Mouse (Mus musculus) cerebellum, adult 18-20 months (tissue): ENCODE measurements around the gene S100a13.

Source experiments
- DNase-seq, 2 experiments: peaks; one replicate each; pipeline ENCODE4 v3.0.0; 2021

S100a13 gene

GRCm38 (mm10) chr3:90513796-90514590 lies at the start of gene S100a13, which contains the start of gene S100a1:
TSS of gene S100a13 (plus strand) at chr3:90514435.
TSS of gene S100a1 (minus strand) at chr3:90514392.
- peak; percentile 53 to 63 for DNase-seq

- DNase-seq: no peak
Observed at GRCm38 (mm10) chr3:90464552-90465080, 49.6 kb upstream of the S100a13 start.

GRCm38 (mm10) chr3:90465081-90465685 lies 49.1 kb upstream of the S100a13 start:
- DNase-seq: peak in 1 of 2 experiments; percentile 20

- peak in 1 of 2 experiments; percentile 27 for DNase-seq
Observed at GRCm38 (mm10) chr3:90465686-90466310, 48.4 kb upstream of the S100a13 start, which contains the start of gene Npr1. TSS of gene Npr1 (minus strand) at chr3:90465866.

- DNase-seq: peak; percentile 63 to 66
Observed at GRCm38 (mm10) chr3:90466311-90466766, 47.9 kb upstream of the S100a13 start.

- no peak for DNase-seq
Observed at GRCm38 (mm10) chr3:90467618-90468300, 46.5 kb upstream of the S100a13 start.

GRCm38 (mm10) chr3:90472213-90472612 lies 42.0 kb upstream of the S100a13 start:
- DNase-seq: peak in 1 of 2 experiments; percentile 45

GRCm38 (mm10) chr3:90475151-90475830 lies 38.9 kb upstream of the S100a13 start:
- DNase-seq: peak; percentile 27 to 38

GRCm38 (mm10) chr3:90475831-90476611 lies 38.2 kb upstream of the S100a13 start, which contains the start of gene Ilf2:
TSS of gene Ilf2 (plus strand) at chr3:90476126.
- peak; percentile 95 to 96 for DNase-seq

- DNase-seq: no peak
Observed at GRCm38 (mm10) chr3:90486998-90487397, 27.2 kb upstream of the S100a13 start.

GRCm38 (mm10) chr3:90488576-90488975 lies 25.7 kb upstream of the S100a13 start:
- no peak for DNase-seq

GRCm38 (mm10) chr3:90490696-90491256 lies 23.5 kb upstream of the S100a13 start, which contains the start of gene Snapin:
TSS of gene Snapin (minus strand) at chr3:90491033.
- DNase-seq: peak; percentile 95 to 96

GRCm38 (mm10) chr3:90491350-90491749 lies 22.9 kb upstream of the S100a13 start:
- DNase-seq: peak in 1 of 2 experiments; percentile 49

- DNase-seq: peak; percentile 33 to 39
Observed at GRCm38 (mm10) chr3:90493831-90494540, 20.2 kb upstream of the S100a13 start.

GRCm38 (mm10) chr3:90495850-90496525 lies 18.2 kb upstream of the S100a13 start:
- DNase-seq: no peak

- no peak for DNase-seq
Observed at GRCm38 (mm10) chr3:90497597-90497996, 16.6 kb upstream of the S100a13 start.

GRCm38 (mm10) chr3:90503444-90503843 lies 10.8 kb upstream of the S100a13 start:
- DNase-seq: no peak

- DNase-seq: no peak
Observed at GRCm38 (mm10) chr3:90505216-90505615, 9.0 kb upstream of the S100a13 start.

- no peak for DNase-seq
Observed at GRCm38 (mm10) chr3:90506362-90506761, 7.9 kb upstream of the S100a13 start.
